Mouse (Mus musculus) thymus, postnatal 0 days (tissue): ENCODE data around the gene Trim21. TPM values are rescaled to one million over a fixed set of nuclear protein-coding genes. Genes with fewer than 3 reads are reported as not detected.

ENCODE experiments used
- DNase-seq: peaks from one replicate; pipeline ENCODE4 v3.0.0-alpha.2; 2015; ENCODE audit warnings: low spot score
- polyA plus RNA-seq: library from polyadenylated mRNA; unstranded; fragments of >200 nt; fragmentation: Nextera tagmentation; extraction: Ambion mirVana; gene quantifications from 2 replicates; pipeline ENCODE4 v1.2.1, GENCODE M21; 2015

The Trim21 gene
- polyA plus RNA-seq, 1 experiment from 2014 or later: 3.9 TPM

GRCm38 (mm10) chr7:102508066-102508465 is 57.2 kb downstream of the Trim21 start:
- no peak for DNase-seq

Other genes starting within 250 kb of the Trim21 start
- 143 and 151 TPM in 2 replicates for gene Rrm1, start 123.8 kb downstream of the Trim21 start, polyA plus RNA-seq
- gene Olfr543, start 83.8 kb downstream of the Trim21 start, polyA plus RNA-seq: 0.14 and 0.34 TPM in 2 replicates
- gene Olfr544, start 77.2 kb downstream of the Trim21 start, polyA plus RNA-seq: 0.05 TPM in 1 of 2 replicates, not detected in the other
- 0.08 TPM in 1 of 2 replicates, not detected in the other for gene Olfr545, start 65.9 kb downstream of the Trim21 start, polyA plus RNA-seq
- gene Olfr547, start 30.7 kb downstream of the Trim21 start, polyA plus RNA-seq: not detected in 2 replicates
- not detected in 2 replicates for gene Olfr548-ps1, start 24.6 kb downstream of the Trim21 start, polyA plus RNA-seq
- not detected in 2 replicates for gene Olfr549, start 15.6 kb downstream of the Trim21 start, polyA plus RNA-seq
- gene Olfr550, start 6.0 kb upstream of the Trim21 start, polyA plus RNA-seq: 0.26 TPM in 1 of 2 replicates, not detected in the other
- gene Olfr551, start 26.4 kb upstream of the Trim21 start, polyA plus RNA-seq: not detected in 2 replicates
- not detected in 2 replicates for gene Olfr552, start 32.3 kb upstream of the Trim21 start, polyA plus RNA-seq
- gene Olfr553, start 52.7 kb upstream of the Trim21 start, polyA plus RNA-seq: not detected in 2 replicates
- not detected in 2 replicates for gene Olfr554, start 72.9 kb upstream of the Trim21 start, polyA plus RNA-seq
- not detected in 2 replicates for gene Olfr555, start 93.3 kb upstream of the Trim21 start, polyA plus RNA-seq
- gene Olfr556, start 99.4 kb upstream of the Trim21 start, polyA plus RNA-seq: not detected in 2 replicates
- 8.1 and 8.6 TPM in 2 replicates for gene Trim68, start 121.8 kb upstream of the Trim21 start, polyA plus RNA-seq
- gene Olfr557, start 130.4 kb upstream of the Trim21 start, polyA plus RNA-seq: not detected in 2 replicates
- 0.37 and 0.38 TPM in 2 replicates for gene Olfr558, start 136.7 kb upstream of the Trim21 start, polyA plus RNA-seq
- not detected in 2 replicates for gene Olfr33, start 153.6 kb upstream of the Trim21 start, polyA plus RNA-seq
- gene Olfr559, start 162.0 kb upstream of the Trim21 start, polyA plus RNA-seq: not detected in 2 replicates
- gene Olfr560, start 193.9 kb upstream of the Trim21 start, polyA plus RNA-seq: not detected in 2 replicates
- 0.05 and 0.10 TPM in 2 replicates for gene Olfr78, start 194.0 kb upstream of the Trim21 start, polyA plus RNA-seq
- gene Olfr561, start 205.7 kb upstream of the Trim21 start, polyA plus RNA-seq: not detected in 2 replicates
- not detected in 2 replicates for gene Olfr564, start 238.0 kb upstream of the Trim21 start, polyA plus RNA-seq